Mouse (Mus musculus) hindbrain, embryonic 14.5 days (tissue): ENCODE data around the gene Kdm5a. TPM values are rescaled to one million over a fixed set of nuclear protein-coding genes. Genes with fewer than 3 reads are reported as not detected.
A peak's percentile ranks its signal among the peaks of the same experiment; 100 is the strongest.

ENCODE experiments used
- ATAC-seq: fragments of 200-750 bp; cut with Nextera tagmentation; 2 replicates; pipeline ENCODE4 v1.8.0; 2017; ENCODE audit warnings: moderate number of reproducible peaks, mild to moderate bottlenecking, moderate TSS enrichment, moderate library complexity; ENCODE audit not compliant: low FRiP score
- DNase-seq: peaks from one replicate; pipeline ENCODE4 v3.0.0-alpha.2; 2015; ENCODE audit warnings: low spot score
- H3K27ac ChIP-seq: fragments of 300-500 bp; sonication (generic); 2 replicates; pipeline ENCODE4 v1.5.1; 2014; ENCODE audit warnings: mild to moderate bottlenecking, moderate library complexity
- H3K27me3 ChIP-seq: fragments of 300-500 bp; sonication (generic); 2 replicates; pipeline ENCODE4 v1.6.1; 2014; ENCODE audit warnings: mild to moderate bottlenecking, low read length, mixed read lengths; ENCODE audit not compliant: control insufficient read depth, insufficient read depth
- H3K36me3 ChIP-seq: fragments of 300-500 bp; sonication (generic); replicated peaks from 2 replicates; pipeline ENCODE4 v1.6.1; 2014; ENCODE audit not compliant: control insufficient read depth, insufficient read depth
- H3K4me1 ChIP-seq: fragments of 300-500 bp; sonication (generic); replicated peaks from 2 replicates; pipeline ENCODE4 v1.6.1; 2014; ENCODE audit warnings: antibody characterized with exemption, low read length, mixed read lengths; ENCODE audit not compliant: control insufficient read depth, insufficient read depth
- H3K4me2 ChIP-seq: fragments of 300-500 bp; sonication (generic); replicated peaks from 2 replicates; pipeline ENCODE4 v1.6.1; 2014; ENCODE audit warnings: mild to moderate bottlenecking, moderate library complexity
- H3K4me3 ChIP-seq: fragments of 300-500 bp; sonication (generic); replicated peaks from 2 replicates; pipeline ENCODE4 v1.5.1; 2014; ENCODE audit warnings: mild to moderate bottlenecking, low read length
- H3K9ac ChIP-seq: fragments of 300-500 bp; sonication (generic); 2 replicates; pipeline ENCODE4 v1.6.1; 2014
- H3K9me3 ChIP-seq: fragments of 300-500 bp; sonication (generic); 2 replicates; pipeline ENCODE4 v1.6.1; 2016; ENCODE audit warnings: low read length; ENCODE audit not compliant: control insufficient read depth
- WGBS: fragments of 180-500 bp; shearing (Covaris S2); extraction: QIAGEN DNeasy Blood & Tissue Kit; methylation state at CpG from one replicate; pipeline ENCODE4 v1.1.7; 2014; 5-methylcytosine and 5-hydroxymethylcytosine counted together
- polyA plus RNA-seq: library from polyadenylated mRNA; unstranded; fragments of >200 nt; fragmentation: Nextera tagmentation; extraction: Ambion mirVana; gene quantifications from 2 replicates; pipeline ENCODE4 v1.2.1, GENCODE M21; 2014

Kdm5a gene
- polyA plus RNA-seq, 1 experiment from 2014 or later = 37.0 TPM

- H3K9me3 ChIP-seq = no peaks in the 10 kb centered on the region
- no peak overlapping the region for H3K4me3 ChIP-seq
- DNase-seq (no peak), ATAC-seq (no peak)
- H3K27me3 ChIP-seq = no peaks in the 10 kb centered on the region
- no peaks in the 10 kb centered on the region for H3K4me1 ChIP-seq
- H3K9ac ChIP-seq = no peak overlapping the region
- H3K27ac ChIP-seq = no peak overlapping the region
- H3K4me2 ChIP-seq = no peak overlapping the region
- H3K36me3 ChIP-seq = no peaks in the 10 kb centered on the region
- 67% methylated on average over 11 of the region's 11 CpGs for WGBS
Observed at GRCm38 (mm10) chr6:120454627-120455077, 90.7 kb downstream of the Kdm5a start.

DNA sequence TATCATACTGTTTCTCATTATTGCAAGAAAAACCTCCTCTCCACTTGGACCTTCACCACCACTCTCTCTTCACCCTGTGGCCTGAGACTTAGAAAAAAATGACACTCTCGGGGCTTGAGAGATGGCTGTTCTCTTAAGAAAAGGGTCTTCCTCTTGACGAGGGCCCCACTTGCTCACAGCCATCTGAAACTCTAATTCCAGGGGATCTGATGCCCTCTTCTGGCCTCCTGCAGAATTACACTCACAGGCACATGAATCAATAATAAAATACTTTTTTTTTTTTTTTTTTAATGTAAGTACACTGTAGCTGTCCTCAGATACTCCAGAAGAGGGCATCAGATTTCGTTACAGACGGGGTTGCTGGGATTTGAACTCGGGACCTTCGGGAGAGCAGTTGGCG, 93.2 kb downstream of the Kdm5a start:
- Histone ChIP-seq H3K4me3 (no peak overlapping the region), H3K27me3 (peaks cover 11% of the 10 kb centered on the region), H3K9me3 (no peaks in the 10 kb centered on the region), H3K4me2 (no peak overlapping the region), H3K36me3 (no peaks in the 10 kb centered on the region), H3K9ac (no peak overlapping the region), H3K4me1 (no peaks in the 10 kb centered on the region), H3K27ac (no peak overlapping the region)
- DNase-seq (no peak), ATAC-seq (no peak)
- 63% methylated on average over 7 of the region's 7 CpGs for WGBS

GRCm38 (mm10) chr6:120457751-120458150, 93.8 kb downstream of the Kdm5a start:
- H3K27ac ChIP-seq = no peak overlapping the region
- no peaks in the 10 kb centered on the region for H3K4me1 ChIP-seq
- ATAC-seq (no peak), DNase-seq (no peak)
- no peak overlapping the region for H3K4me2 ChIP-seq
- H3K9ac ChIP-seq = no peak overlapping the region
- no peaks in the 10 kb centered on the region for H3K9me3 ChIP-seq
- H3K36me3 ChIP-seq = no peaks in the 10 kb centered on the region
- WGBS = 87% methylated on average over 5 of the region's 5 CpGs
- H3K4me3 ChIP-seq = no peak overlapping the region
- H3K27me3 ChIP-seq = peaks cover 15% of the 10 kb centered on the region

- H3K36me3 ChIP-seq = no peaks in the 10 kb centered on the region
Observed at GRCm38 (mm10) chr6:120461217-120461616, 97.3 kb downstream of the Kdm5a start.

DNA sequence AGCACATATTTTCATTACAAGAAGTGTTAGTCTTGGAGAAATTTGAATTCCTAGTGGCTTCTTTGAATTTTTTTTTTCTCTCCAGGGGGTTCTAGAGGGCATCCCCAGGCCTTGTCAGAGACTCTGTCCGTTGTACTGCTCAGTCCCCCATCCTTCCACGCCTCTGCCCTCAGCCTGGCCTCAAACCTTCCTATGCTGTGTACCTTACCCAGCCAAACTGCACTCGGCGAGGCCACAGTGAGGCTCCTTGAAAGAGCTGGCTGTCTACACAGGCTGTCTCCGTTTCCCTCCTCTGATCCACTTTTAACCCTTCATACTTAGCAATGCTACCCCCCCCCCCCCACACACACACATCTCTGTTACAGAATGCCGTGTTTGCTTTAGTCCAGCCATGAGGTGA, 98.3 kb downstream of the Kdm5a start:
- ATAC-seq = no peak

More at GRCm38 (mm10) chr6:120461217-120461616, 97.3 kb downstream of the Kdm5a start:
- Histone ChIP-seq H3K27ac (no peak overlapping the region), H3K4me3 (no peak overlapping the region), H3K9me3 (no peaks in the 10 kb centered on the region), H3K4me2 (no peak overlapping the region), H3K4me1 (peaks cover 7% of the 10 kb centered on the region; the same call in 1 of the 2 replicates), H3K27me3 (peaks cover 37% of the 10 kb centered on the region), H3K9ac (no peak overlapping the region)
- WGBS = 72% methylated on average over 15 of the region's 15 CpGs
- ATAC-seq (no peak), DNase-seq (no peak)

DNA sequence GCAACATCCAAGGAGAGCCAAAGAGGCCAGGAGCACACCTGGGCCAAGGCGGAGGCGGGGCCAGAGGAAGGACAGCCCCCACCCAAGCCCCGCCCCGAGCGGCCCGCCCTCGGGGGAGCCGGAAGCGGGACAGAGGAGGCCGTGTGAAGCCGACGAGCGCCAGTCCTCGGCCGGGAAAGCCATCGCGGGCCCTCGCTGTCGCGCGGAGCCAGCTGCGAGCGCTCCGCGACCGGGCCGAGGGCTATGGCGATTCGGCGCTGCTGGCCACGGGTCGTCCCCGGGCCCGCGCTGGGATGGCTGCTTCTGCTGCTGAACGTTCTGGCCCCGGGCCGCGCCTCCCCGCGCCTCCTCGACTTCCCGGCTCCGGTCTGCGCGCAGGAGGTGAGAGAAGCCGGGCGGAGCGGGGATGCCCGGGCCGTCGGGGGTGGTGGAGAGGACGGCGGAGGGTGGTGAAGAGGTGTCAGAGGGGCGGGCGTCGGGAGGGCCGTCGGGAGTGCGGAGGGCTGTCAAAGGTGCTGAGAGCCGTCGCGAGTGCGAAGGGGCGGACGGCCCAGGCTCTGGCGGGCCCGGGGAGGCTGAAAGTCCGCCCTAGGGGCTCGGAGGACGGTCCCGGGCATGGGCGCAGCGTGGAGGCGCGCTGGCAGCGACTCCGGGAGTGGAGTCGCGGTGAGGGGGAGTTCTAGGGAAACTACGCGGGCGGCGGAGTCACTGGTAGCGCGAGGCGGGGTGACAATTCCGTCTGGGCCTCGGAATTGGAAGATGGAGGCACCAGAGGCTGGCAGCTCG, 99.4 kb downstream of the Kdm5a start, which contains the start of gene Il17ra:
Gene Il17ra, plus strand, starts transcription at position 162 of the 786 bp plus-strand sequence.
- Histone ChIP-seq H3K9me3 (no peaks in the 10 kb centered on the region), H3K27ac (no peak within 1 kb of the TSS), H3K4me2 (peak within 1 kb of the TSS; percentile 64), H3K9ac (peak within 1 kb of the TSS; percentile 55), H3K36me3 (no peaks in the 10 kb centered on the region), H3K4me3 (peak within 1 kb of the TSS; percentile 46), H3K4me1 (peaks cover 7% of the 10 kb centered on the region; the same call in 1 of the 2 replicates), H3K27me3 (peaks cover 37% of the 10 kb centered on the region)
- peak; percentile 73 for ATAC-seq
- peak; percentile 48 for DNase-seq
- 0% methylated on average over 69 of the region's 90 CpGs for WGBS

More for the DNA sequence above, 98.3 kb downstream of the Kdm5a start:
- H3K9ac ChIP-seq = no peak overlapping the region
- no peaks in the 10 kb centered on the region for H3K36me3 ChIP-seq
- peaks cover 7% of the 10 kb centered on the region; the same call in 1 of the 2 replicates for H3K4me1 ChIP-seq
- no peak overlapping the region for H3K27ac ChIP-seq
- H3K9me3 ChIP-seq = no peaks in the 10 kb centered on the region
- no peak overlapping the region for H3K4me2 ChIP-seq
- DNase-seq = no peak
- peaks cover 37% of the 10 kb centered on the region for H3K27me3 ChIP-seq
- 58% methylated on average over 6 of the region's 6 CpGs for WGBS
- no peak overlapping the region for H3K4me3 ChIP-seq

GRCm38 (mm10) chr6:120463884-120464283, 100.0 kb downstream of the Kdm5a start:
- Histone ChIP-seq H3K36me3 (no peaks in the 10 kb centered on the region), H3K9ac (peak overlapping the region; percentile 55), H3K4me2 (peak overlapping the region; percentile 64), H3K27me3 (peaks cover 37% of the 10 kb centered on the region), H3K4me3 (peak overlapping the region; percentile 46), H3K9me3 (no peaks in the 10 kb centered on the region), H3K27ac (no peak overlapping the region), H3K4me1 (peaks cover 7% of the 10 kb centered on the region; the same call in 1 of the 2 replicates)
- WGBS = 6% methylated on average over 11 of the region's 11 CpGs
- ATAC-seq (peak; percentile 18; the same call in 1 of the 2 replicates), DNase-seq (no peak)

- H3K4me3 ChIP-seq = peak overlapping the region; percentile 46
Observed at GRCm38 (mm10) chr6:120464406-120464939, 100.5 kb downstream of the Kdm5a start.

GRCm38 (mm10) chr6:120465393-120465792, 101.5 kb downstream of the Kdm5a start:
- Histone ChIP-seq H3K4me3 (no peak overlapping the region), H3K9ac (no peak overlapping the region), H3K27me3 (peaks cover 37% of the 10 kb centered on the region), H3K36me3 (no peaks in the 10 kb centered on the region), H3K4me2 (no peak overlapping the region), H3K4me1 (peaks cover 7% of the 10 kb centered on the region; the same call in 1 of the 2 replicates), H3K27ac (no peak overlapping the region), H3K9me3 (no peaks in the 10 kb centered on the region)
- 33% methylated on average over 4 of the region's 4 CpGs for WGBS
- DNase-seq (no peak), ATAC-seq (no peak)

More at GRCm38 (mm10) chr6:120464406-120464939, 100.5 kb downstream of the Kdm5a start:
- Histone ChIP-seq H3K27ac (no peak overlapping the region), H3K4me1 (peaks cover 7% of the 10 kb centered on the region; the same call in 1 of the 2 replicates), H3K27me3 (peaks cover 37% of the 10 kb centered on the region), H3K9me3 (no peaks in the 10 kb centered on the region), H3K4me2 (peak overlapping the region; percentile 64), H3K9ac (no peak overlapping the region), H3K36me3 (no peaks in the 10 kb centered on the region)
- DNase-seq (no peak), ATAC-seq (no peak)
- 48% methylated on average over 9 of the region's 9 CpGs for WGBS
